Mouse (Mus musculus): ENCODE data around the gene Cep72. TPM values are rescaled to one million over a fixed set of nuclear protein-coding genes. Genes with fewer than 3 reads are reported as not detected.
"Not testable (repeated sequence)": the region's sequence is repeated elsewhere in the genome, so short reads cannot be mapped to it uniquely, and the experiment has no call there.

Cep72 gene
- polyA plus RNA-seq, 1 experiment from 2014 or later = 8.7 TPM

DNA sequence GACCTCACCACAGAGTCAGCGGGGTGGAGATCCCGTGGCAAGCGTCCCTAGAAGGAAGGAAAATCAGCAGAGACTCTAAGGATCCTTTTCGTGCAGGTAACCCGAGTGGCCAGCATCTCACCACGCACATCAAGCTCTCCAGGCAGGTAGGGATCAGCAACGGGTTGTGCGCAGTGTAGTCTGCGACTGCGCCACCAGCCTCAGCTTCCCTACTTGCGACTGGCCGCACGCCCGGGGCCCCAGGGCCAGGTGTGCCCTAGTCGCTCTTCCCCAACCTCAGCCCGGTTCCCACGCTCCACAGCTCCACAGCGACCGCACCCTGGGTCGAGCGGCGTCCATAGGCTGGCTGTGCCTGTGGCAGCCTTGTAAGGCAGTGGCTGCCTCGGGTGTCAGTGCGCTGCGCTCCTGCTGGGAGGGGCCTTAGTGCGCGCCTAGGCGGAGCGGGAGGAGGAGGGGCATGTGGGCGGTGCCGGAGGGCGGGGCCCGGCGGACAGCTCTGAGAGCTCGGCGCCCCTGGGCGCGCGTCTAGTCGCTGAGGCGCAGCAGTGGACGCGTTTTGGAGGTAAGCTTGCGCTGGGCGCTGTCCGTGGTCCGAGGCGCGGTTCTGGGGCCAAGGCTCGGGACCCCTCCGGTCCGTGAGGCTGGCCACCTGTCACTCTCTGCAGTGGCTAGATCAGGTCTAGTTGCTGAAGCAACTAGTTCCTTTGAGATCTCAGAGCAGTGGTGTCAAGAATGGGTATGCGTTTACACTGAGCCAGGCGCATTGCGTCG lies 53.0 kb downstream of the Cep72 start, which contains the start of gene Tppp:
Gene Tppp (plus strand): TSS at position 460 of the 771 bp plus-strand sequence.
- DNase-seq (ENCODE audit: low spot score) (peak; percentile 85), ATAC-seq (replicated peaks; ENCODE audit: low FRiP score, low read depth) (peak; percentile 93)
- H3K9ac ChIP-seq (ENCODE audit: low read depth, low read length) = peak within 1 kb of the TSS; percentile 40; the same call in 1 of the 2 replicates
- under 1% methylated on average over 56 of the region's 56 CpGs for WGBS
- no peaks in the 10 kb centered on the region for H3K36me3 ChIP-seq (ENCODE audit: insufficient read depth, low read length)
- no peak for TF ChIP-seq CTCF (IDR thresholded peaks at IDR 0.05; ENCODE audit: low read depth)
- H3K9me3 ChIP-seq (replicated peaks; ENCODE audit: low read length) = no peaks in the 10 kb centered on the region
- peak within 1 kb of the TSS; percentile 92 for H3K4me2 ChIP-seq (ENCODE audit: low read length)
- H3K4me1 ChIP-seq (replicated peaks; ENCODE audit: insufficient read depth, low read length) = peaks cover 4% of the 10 kb centered on the region; the same call in 1 of the 2 replicates
- H3K27ac ChIP-seq = no peak within 1 kb of the TSS
- H3K4me3 ChIP-seq (replicated peaks; ENCODE audit: low read depth, low read length) = peak within 1 kb of the TSS; percentile 49
- peaks cover 16% of the 10 kb centered on the region for H3K27me3 ChIP-seq (ENCODE audit: insufficient read depth, low read length)

DNA sequence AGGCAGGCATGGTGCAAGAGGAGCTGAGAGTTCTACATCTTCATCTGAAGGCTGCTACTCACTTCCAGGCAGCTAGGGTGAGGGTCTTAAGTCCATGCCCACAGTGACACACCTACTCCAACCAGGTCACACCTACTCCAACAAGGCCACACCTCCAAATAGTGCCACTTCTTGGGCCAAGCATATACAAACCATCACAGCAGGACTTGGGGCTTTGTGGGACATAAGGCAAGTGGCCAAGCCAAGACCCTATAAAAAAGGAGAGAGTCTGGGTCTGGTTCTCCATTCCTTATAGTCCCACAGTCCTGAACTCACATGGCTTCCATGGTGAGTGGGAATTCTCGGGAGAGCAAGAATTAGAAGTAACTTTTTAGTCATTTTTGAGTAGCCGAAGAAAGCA lies 53.9 kb downstream of the Cep72 start:
- H3K36me3 ChIP-seq (ENCODE audit: insufficient read depth, low read length); H3K4me2 ChIP-seq (ENCODE audit: low read length); H3K27ac ChIP-seq; H3K9me3 ChIP-seq (replicated peaks; ENCODE audit: low read length); ATAC-seq (replicated peaks; ENCODE audit: low FRiP score, low read depth); H3K4me3 ChIP-seq (replicated peaks; ENCODE audit: low read depth, low read length); H3K9ac ChIP-seq (ENCODE audit: low read depth, low read length); H3K4me1 ChIP-seq (replicated peaks; ENCODE audit: insufficient read depth, low read length); DNase-seq (ENCODE audit: low spot score): not testable (repeated sequence)
- 80% methylated on average over 2 of the region's 2 CpGs for WGBS
- H3K27me3 ChIP-seq (ENCODE audit: insufficient read depth, low read length) = peaks cover 16% of the 10 kb centered on the region

DNA sequence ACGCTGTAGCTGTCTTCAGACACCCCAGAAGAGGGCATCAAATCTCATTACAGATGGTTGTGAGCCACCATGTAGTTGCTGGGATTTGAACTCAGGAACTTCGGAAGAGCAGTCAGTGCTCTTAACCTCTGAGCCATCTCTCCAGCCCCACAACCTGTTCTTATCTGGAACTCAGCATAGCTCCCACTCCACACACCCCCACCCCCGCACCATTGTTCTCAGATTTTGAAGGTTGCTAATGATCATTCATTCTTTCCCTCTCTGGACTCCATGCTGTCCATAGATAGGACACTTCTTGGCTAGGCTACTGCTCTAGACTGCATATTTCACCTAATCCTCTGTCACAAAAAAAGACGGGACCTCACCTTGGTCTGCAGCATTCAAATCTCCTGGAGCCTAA lies 55.2 kb downstream of the Cep72 start:
- peaks cover 16% of the 10 kb centered on the region for H3K27me3 ChIP-seq (ENCODE audit: insufficient read depth, low read length)
- H3K36me3 ChIP-seq (ENCODE audit: insufficient read depth, low read length); DNase-seq (ENCODE audit: low spot score); H3K4me2 ChIP-seq (ENCODE audit: low read length); H3K9me3 ChIP-seq (replicated peaks; ENCODE audit: low read length); H3K4me1 ChIP-seq (replicated peaks; ENCODE audit: insufficient read depth, low read length); H3K4me3 ChIP-seq (replicated peaks; ENCODE audit: low read depth, low read length); ATAC-seq (replicated peaks; ENCODE audit: low FRiP score, low read depth); H3K27ac ChIP-seq; H3K9ac ChIP-seq (ENCODE audit: low read depth, low read length): not testable (repeated sequence)
- 91% methylated on average over 4 of the region's 4 CpGs for WGBS

DNA sequence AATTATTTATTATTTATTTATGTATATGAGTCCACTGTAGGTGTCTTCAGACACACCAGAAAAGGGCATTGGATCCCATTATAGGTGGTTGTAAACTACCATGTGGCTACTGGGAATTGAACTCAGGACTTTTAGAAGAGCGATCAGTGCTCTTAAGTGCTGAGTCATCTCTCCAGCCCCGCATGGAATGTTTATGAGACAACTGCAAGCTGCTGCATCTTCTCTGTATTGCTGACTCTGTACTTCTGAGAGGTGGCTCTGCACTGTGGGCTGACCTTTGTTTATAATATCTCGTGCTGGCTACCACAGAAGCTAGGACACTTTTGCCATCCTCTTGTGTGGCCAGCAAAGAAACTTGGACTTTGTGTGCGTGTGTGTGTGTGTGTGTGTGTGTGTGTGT lies 60.6 kb downstream of the Cep72 start:
- no peaks in the 10 kb centered on the region for H3K27me3 ChIP-seq (ENCODE audit: insufficient read depth, low read length)
- DNase-seq (ENCODE audit: low spot score) (no peak), ATAC-seq (replicated peaks; ENCODE audit: low FRiP score, low read depth) (no peak)
- no peaks in the 10 kb centered on the region for H3K36me3 ChIP-seq (ENCODE audit: insufficient read depth, low read length)
- no peak overlapping the region for H3K4me2 ChIP-seq (ENCODE audit: low read length)
- no peak overlapping the region for H3K9ac ChIP-seq (ENCODE audit: low read depth, low read length)
- no peak overlapping the region for H3K27ac ChIP-seq
- H3K4me3 ChIP-seq (replicated peaks; ENCODE audit: low read depth, low read length) = no peak overlapping the region
- no peaks in the 10 kb centered on the region for H3K4me1 ChIP-seq (replicated peaks; ENCODE audit: insufficient read depth, low read length)
- 70% methylated on average over 4 of the region's 4 CpGs for WGBS
- TF ChIP-seq CTCF (IDR thresholded peaks at IDR 0.05; ENCODE audit: low read depth) = no peak
- H3K9me3 ChIP-seq (replicated peaks; ENCODE audit: low read length) = no peaks in the 10 kb centered on the region

DNA sequence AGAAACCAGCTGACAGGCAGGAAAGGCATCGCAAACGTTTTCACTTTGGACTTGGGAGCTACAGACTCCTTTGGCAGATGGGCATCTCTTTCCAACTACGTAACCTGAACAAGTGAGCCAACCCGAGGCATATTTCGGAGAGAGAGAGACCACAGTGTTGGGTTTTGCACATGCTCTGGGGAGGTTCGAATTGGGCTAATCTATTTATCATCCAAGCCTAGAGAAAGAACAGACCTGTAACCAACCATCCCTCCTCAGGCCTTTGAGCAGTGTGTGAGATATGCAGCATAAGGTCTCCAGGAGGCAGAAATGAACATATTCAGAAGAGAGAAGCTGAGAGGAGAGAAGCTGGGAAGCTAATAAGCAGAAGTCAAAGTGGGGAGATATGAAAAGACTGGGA lies 61.1 kb downstream of the Cep72 start:
- Histone ChIP-seq H3K4me1 (replicated peaks; ENCODE audit: insufficient read depth, low read length) (no peaks in the 10 kb centered on the region), H3K27me3 (ENCODE audit: insufficient read depth, low read length) (no peaks in the 10 kb centered on the region), H3K27ac (no peak overlapping the region), H3K9me3 (replicated peaks; ENCODE audit: low read length) (no peaks in the 10 kb centered on the region), H3K4me2 (ENCODE audit: low read length) (no peak overlapping the region), H3K9ac (ENCODE audit: low read depth, low read length) (no peak overlapping the region), H3K4me3 (replicated peaks; ENCODE audit: low read depth, low read length) (no peak overlapping the region), H3K36me3 (ENCODE audit: insufficient read depth, low read length) (no peaks in the 10 kb centered on the region)
- no peak for TF ChIP-seq CTCF (IDR thresholded peaks at IDR 0.05; ENCODE audit: low read depth)
- DNase-seq (ENCODE audit: low spot score) = no peak
- no peak for ATAC-seq (replicated peaks; ENCODE audit: low FRiP score, low read depth)
- WGBS = 75% methylated on average over 6 of the region's 6 CpGs

DNA sequence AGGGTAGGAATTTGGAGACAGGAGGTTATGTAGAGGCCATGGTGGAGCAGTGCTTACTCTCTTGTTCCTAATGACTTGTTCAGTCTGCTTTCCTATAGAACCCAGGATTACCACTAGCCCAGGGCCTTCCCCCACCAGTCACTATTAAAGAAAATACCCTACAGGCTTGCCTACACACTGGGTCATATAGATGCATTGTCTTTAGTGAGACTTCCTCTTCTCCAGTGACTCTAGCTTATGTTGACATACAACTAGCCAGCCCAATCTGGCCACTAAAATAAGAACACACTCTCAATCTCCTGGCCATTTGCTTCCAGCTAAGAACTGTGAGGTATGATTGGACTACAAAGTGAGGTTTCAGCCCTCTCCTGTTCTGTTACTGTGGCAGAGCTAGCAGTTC lies 61.6 kb downstream of the Cep72 start:
- H3K4me2 ChIP-seq (ENCODE audit: low read length) = no peak overlapping the region

DNA sequence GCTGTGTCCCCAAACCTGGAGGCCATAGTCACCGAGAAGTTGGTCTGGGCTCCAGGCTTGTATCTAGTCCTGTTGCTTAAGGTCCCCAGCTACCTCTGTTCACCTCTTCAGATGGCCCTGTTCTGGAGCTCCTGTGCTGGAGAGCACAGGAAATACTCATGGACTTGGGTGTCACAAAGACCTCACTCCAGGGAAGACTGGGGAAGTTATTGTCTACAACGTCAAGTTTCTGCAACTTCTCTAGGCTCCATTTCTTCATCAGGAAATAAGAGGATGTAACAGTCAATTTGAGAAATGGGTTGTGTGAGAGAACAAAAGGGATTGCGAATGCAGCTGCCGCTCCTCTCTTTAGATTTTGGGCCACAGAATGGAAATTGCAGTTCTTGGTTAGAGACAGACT lies 65.6 kb downstream of the Cep72 start:
- H3K4me1 ChIP-seq (replicated peaks; ENCODE audit: insufficient read depth, low read length) = no peaks in the 10 kb centered on the region
- 77% methylated on average over 4 of the region's 4 CpGs for WGBS
- ATAC-seq (replicated peaks; ENCODE audit: low FRiP score, low read depth) = no peak
- H3K36me3 ChIP-seq (ENCODE audit: insufficient read depth, low read length) = no peaks in the 10 kb centered on the region
- no peak overlapping the region for H3K4me2 ChIP-seq (ENCODE audit: low read length)
- H3K27ac ChIP-seq = no peak overlapping the region
- H3K9ac ChIP-seq (ENCODE audit: low read depth, low read length) = no peak overlapping the region
- no peak for TF ChIP-seq CTCF (IDR thresholded peaks at IDR 0.05; ENCODE audit: low read depth)
- no peak for DNase-seq (ENCODE audit: low spot score)
- no peaks in the 10 kb centered on the region for H3K27me3 ChIP-seq (ENCODE audit: insufficient read depth, low read length)
- no peak overlapping the region for H3K4me3 ChIP-seq (replicated peaks; ENCODE audit: low read depth, low read length)
- no peaks in the 10 kb centered on the region for H3K9me3 ChIP-seq (replicated peaks; ENCODE audit: low read length)

More for the DNA sequence above, 61.6 kb downstream of the Cep72 start:
- ATAC-seq (replicated peaks; ENCODE audit: low FRiP score, low read depth) = no peak
- Histone ChIP-seq H3K4me3 (replicated peaks; ENCODE audit: low read depth, low read length) (no peak overlapping the region), H3K9me3 (replicated peaks; ENCODE audit: low read length) (no peaks in the 10 kb centered on the region), H3K27ac (no peak overlapping the region), H3K9ac (ENCODE audit: low read depth, low read length) (no peak overlapping the region), H3K27me3 (ENCODE audit: insufficient read depth, low read length) (no peaks in the 10 kb centered on the region), H3K36me3 (ENCODE audit: insufficient read depth, low read length) (no peaks in the 10 kb centered on the region), H3K4me1 (replicated peaks; ENCODE audit: insufficient read depth, low read length) (no peaks in the 10 kb centered on the region)
- no peak for DNase-seq (ENCODE audit: low spot score)
- TF ChIP-seq CTCF (IDR thresholded peaks at IDR 0.05; ENCODE audit: low read depth) = no peak
